Mouse (Mus musculus) embryo, embryonic 9.5 days (tissue): Measurements from ENCODE around the gene Cmtm6.

Source experiments
- DNase-seq: peaks from one replicate; pipeline ENCODE4 v3.0.0-alpha.2; 2017; ENCODE audit errors: extremely low spot score

Gene Cmtm6

DNA sequence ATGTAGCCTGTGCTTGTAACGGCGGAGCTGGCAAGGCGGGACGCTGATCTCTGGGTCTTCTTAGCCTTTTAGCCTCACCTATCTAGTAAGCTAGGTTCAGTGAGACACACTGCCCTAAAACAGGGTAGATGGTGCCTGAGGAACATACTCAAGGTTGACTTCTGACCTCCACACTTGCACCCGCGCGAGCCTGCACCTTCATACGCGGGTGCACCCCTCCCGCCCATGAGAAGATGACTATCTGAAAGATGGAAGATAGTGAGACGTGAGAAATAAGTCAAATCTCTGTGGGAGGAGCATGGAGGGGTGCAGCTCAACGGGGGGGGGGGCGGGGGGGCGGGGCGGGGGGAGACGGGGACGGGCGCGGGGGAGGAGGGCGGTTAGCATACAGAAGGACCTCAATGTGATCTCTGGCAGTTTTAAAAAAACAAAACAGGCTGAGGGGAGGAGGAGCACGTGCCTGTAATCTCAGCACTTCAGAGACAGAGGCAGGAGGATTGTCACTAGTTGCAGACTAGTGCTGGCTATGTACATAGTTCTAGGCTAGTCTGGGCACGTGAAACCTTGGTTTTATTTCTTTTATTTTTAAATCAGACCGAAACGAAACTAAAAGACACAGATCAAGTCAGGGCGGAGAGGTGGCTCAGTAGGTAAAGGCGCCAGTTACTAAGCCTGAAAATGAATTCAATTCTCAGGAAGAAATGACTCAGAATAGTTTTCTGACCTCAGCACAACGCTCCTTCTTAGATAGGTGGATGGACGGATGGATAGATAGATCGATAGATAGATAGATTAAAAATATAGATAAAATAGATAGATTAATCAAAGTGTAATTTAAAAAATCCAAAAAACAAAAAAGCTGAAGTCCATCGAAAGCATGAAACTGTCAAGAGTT, 758 bp upstream of the Cmtm6 start:
- DNase-seq = peak; percentile 13

DNA sequence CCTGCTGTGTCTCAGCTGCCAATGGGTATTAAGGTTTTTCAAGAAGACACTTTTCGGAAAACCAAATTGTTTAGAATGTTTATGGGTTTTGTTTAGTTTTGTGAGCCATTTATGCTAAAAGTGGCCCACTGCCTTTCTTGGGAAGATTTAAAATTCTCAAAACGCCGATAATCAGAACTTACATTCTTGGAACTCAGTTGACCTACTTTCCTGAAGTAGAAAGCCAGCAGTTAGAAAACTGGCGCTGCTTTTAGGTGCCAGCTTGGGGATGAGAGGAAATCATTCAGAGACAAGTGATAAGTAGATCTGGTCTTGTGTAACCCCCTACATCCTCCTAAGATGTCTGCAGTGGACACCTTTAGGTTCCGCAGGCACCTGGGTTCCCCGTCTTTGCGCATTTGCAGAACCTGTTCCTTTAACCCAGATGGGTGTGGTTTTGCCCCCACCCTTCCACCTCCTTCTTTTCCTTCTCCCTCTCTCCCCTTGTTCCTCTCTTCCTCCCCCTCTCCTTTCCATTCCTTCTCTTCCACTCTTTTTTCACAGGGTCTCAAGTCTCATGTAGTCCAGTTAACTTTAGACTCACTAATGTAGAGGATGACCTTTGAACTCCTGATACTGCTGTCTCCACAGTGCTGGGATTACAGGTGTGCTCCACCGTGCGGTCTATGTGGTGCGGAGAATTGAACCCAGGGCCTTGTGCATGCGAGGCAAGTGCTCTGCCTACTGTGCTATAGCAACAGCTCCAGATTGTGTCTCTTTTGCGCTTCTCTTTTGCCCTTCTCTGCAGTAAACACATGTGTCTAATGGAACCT, 1.2 kb downstream of the Cmtm6 start:
- no peak for DNase-seq

DNA sequence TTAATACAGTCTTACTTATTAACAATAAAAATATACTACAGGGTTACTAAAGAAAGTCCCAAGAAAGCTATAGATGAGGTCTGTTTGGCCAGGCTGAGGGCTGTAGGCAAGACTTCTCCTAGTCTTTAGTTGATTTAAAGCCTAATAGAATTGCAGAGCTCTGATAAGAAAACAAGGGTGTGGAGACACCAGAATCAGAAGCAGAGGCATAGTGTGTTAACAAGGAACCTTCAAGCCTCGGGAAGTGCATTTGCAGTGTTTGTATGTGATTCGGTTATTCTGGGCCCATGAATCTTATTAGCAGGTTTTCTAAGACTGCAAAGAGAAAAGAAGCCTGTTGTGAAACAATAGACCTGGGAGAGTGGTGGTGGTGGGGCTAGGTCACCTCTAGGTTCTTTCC, 2.3 kb downstream of the Cmtm6 start:
- DNase-seq = no peak

DNA sequence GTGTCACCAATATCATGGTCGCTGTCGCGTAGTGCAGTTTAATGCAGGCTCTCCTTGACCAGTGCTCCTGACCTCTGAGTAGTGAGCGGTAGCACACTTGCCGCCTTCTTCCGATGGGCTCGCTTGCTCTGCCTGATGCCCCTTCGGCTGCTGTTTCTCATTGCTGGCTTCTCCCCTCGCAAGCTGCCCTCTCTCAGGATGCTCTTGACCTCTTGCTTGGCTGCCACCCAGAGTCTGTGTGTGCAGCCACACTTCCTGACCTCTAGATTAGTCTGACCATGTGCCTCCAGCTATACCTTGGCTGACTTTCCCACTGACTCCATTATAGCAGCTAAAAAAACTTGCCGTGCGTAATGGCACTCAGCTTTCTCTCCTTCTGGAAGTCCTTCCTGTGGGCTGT, 5.5 kb downstream of the Cmtm6 start:
- no peak for DNase-seq

DNA sequence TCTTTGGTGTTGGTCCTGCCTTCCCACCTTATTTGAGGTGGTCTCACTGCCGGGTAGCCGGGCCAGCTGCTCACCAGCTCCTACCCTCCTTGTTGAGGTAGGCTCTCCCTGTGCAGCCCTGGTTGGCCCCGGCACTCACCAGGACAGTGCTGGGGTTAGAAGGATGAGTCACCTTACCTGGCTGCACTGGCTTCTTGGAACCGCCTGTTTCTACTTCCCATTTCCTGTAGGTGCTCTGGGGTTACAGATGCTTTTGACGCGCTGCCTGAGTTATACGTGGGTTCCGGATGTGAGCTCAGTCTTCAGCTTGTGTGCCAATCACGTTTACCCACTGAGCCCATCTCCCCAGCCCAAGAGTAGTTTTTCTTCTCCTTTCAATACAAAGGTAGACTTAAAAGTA, 9.4 kb downstream of the Cmtm6 start:
- no peak for DNase-seq

DNA sequence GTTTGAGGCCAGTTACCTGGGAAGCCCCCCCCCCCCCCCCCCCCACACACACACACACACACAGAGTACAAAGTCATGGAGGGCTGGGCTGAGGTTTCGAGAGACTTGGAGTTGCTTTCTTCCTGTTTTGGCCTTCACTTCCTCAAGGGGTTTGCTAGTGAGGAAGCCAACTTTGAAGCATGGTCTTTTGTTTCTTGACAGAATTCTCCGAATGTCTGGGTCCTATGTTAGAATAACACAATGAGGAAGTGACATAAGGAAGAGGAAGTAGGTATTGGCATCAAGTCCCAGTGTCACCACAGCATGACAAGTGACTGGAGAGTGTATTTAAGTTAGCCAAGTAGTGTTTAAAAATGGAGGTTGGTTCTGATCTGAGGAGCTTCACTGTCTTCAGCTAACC, 11.8 kb downstream of the Cmtm6 start:
- no peak for DNase-seq

DNA sequence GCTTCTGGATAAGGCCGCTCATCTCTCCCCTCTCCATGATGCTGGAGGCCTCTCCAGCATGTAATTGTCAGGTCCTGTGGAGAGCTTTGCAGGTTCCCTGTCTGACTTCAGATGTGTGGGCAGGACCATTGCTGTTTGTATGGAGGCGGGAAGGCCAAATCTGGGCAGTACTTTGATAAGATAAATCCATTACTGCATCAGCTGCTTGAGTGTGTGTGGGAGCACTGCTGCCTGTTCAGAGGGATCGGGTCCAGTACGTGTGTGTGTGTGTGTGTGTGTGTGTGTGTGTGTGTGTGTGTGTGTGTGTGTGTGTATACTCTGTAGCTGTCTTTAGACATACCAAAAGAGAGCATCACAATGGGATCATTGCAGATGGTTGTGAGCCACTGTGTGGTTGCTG, 14.2 kb downstream of the Cmtm6 start:
- no peak for DNase-seq

DNA sequence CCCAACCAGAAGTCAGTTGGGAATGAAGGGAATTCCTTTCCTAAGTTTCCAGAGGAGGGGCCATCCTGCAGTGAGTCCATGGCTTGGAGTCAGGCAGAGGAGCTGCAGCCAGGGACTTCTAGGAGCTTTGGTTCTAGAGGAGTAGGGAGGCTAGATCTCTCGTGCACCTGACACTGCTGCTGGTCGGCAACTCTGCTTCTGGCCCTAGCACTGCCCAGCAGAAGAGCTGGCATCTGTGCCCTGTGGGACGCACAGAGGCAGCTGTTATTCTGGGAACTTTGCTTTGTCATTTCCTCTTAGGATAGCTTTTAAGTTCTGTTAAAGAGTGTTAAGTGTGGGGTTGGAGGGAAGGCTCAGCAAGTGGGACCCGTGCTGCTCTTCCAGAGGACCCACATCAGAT, 14.7 kb downstream of the Cmtm6 start:
- no peak for DNase-seq

DNA sequence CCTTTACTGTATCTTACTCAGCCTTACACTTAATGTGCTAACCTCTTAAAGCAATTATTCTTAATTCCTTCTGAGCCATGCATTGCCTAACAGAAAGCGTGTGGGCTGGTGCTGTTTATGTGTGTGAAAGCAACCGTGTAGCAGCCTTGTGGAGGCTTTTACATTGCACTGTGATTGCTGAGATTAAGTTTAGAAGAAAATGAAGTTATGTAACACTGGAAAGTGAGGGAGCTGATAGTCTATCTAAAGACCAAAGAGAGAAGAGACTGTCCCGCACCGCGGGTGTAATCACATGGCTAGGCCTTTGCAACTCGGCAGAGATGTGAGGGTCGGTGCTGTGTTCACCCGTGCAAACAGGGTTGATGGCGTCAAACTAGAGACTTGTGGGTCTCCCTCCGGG, 16.1 kb downstream of the Cmtm6 start:
- no peak for DNase-seq

DNA sequence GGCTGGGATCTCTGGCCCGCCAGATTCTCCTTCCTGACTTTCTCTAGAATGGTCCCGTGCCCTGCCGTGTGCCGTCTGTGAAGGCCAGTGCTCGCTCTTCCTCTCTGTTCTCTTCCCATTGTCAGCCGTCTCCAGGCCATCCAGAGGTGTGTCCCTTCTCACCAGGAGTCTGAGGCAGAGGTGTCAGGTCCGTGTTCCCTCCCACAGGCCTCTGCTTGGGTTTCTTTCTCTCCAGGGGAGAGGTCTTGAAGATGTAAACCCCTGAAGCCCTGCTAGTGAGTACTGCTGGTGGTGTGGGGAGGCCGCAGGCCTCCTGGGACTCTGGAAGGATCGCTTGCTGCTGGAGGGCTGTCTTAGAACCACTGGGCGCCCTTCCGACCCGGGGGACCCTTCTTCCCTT, 16.6 kb downstream of the Cmtm6 start:
- DNase-seq = no peak

DNA sequence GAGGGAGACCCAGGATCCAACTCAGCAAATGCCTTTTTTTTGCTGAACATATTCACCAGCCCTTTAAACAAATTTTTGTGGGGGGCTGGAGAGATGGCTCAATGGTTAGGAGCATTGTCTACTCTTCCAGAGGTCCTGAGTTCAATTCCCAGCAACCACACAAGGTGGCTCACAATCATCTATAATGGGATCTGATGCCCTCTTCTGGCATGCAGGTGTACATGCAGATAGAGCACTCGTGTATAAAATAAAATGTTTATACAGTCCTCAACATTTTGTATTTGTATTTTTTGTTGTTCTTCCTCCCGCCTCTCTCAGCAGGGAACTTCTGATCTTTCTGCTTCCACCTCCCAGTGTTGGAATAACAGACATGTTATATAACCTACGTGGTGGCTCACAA, 20.7 kb downstream of the Cmtm6 start:
- no peak for DNase-seq

DNA sequence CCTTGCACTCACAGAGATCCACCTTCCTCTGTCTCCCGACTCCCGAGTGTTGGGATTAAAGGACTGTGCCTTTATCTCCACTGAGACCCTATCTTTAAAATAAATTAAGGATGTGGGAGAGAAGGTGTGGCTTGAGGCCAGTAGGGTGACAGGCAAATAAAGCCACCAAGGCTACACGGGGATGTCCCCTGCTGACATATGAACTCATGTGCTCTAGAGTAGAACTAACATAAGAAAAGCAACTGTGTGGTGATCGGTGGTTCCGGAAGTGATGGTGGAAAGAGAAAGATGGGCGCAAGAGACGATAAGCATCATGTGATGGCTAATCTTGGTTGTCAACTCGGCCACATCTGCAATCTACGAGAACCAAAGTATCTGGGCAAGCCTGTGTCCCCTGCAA, 21.4 kb downstream of the Cmtm6 start:
- no peak for DNase-seq

DNA sequence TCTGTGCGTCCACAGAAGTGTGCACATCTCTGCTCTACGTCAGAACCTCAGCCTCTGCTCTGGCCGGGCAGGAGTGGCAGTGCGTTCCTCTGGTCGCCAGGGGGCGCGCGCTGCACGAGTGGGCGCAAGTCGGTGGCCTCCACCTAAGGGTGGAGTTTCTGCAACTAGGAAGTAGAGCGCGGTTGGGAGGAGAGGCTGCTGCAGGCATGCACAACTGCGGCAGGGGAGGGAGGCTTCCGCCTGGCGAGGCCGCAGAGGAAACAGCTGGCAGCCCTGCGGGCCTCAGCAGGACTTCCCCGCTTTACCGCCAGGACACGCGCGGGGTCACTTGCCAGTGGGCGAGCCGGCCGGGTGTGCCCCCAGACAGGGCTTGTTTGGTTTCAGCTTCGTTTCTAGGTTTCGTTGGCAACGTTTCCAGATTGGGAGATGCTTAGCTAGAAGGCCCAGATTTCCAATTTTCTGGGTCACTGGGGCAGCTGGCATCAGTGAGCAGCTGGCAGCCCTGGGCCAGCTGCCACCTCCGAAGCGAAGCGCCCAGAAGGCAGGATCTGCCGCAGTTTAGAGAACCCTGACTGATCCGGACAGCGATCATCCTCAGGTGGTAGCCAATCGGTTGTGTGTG, 22.1 kb downstream of the Cmtm6 start:
- DNase-seq = peak; percentile 86

DNA sequence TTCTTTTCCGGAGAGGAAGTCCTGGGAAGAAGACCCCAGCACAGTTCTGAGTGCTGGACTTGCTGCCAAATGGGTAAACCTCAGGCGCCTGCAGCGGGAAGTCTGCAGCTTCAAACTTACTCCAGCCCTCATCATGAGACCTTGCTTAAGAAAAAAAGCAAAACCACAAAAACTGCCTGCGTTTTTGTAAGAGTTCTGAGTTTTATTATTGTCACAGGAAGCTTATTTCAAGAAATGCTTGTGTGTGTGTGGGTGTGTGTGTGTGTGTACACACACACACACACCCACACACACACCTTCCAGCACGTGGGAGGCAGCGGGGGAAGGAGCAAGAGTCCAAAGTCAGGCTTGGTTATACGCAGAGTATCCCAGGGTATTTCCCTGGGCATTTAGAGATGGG, 27.4 kb downstream of the Cmtm6 start:
- DNase-seq = no peak

DNA sequence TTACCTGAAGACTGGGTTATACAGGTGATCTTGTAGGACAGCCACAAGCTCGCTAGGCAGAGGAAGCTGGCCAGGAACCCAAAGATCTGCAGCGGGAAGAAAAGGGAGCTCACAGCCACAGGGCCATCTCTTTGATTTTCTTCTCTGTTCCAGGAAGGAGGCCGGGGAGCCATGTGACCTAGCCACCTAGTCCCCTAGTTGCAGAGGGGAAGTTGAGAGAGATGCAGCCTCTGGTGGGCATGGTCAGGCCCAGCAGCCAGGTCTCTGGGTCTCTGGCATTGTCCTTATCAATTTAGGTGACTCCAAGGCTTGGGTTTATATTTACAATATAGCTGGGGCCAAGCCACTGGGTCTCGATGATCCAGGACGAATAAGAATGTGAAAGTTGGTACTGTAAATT, 27.9 kb downstream of the Cmtm6 start:
- DNase-seq = no peak

DNA sequence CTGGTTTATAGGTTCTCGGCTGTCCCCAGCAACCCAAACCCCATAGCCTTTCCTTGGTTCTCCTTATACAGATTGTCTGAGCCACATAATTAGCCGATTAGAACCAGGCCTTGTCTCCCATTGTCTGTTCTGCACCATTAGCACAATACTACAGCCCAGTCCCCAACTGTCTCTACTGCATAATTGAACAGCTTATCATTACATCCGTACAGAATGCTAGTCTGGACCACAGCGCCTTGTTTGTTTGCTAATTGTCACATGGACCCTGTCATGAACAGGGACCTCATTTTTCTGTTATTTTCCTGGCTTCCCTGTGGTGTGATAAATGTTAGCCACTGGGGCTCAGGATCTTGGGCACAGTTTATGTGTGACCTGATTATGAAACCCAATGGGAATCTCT, 29.0 kb downstream of the Cmtm6 start:
- DNase-seq = no peak

DNA sequence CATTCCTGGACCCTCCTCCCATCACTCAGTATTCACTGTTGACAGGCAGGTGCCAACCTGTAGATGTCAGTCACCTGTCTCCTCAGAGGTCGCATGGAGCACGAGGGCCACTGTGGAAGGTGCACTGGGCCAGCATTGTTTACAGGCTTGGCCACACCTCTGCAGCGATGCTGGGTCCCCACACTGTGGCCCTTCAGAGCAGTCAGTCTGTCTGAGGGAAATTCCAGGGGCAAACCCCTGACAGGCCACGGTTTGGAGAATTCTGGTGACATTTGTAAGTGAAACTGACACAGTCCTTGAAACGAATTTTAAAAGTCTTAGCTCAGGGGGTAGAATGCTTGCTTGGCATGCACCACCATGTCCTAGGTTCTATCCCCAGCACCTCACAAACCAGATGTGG, 29.4 kb downstream of the Cmtm6 start:
- no peak for DNase-seq

DNA sequence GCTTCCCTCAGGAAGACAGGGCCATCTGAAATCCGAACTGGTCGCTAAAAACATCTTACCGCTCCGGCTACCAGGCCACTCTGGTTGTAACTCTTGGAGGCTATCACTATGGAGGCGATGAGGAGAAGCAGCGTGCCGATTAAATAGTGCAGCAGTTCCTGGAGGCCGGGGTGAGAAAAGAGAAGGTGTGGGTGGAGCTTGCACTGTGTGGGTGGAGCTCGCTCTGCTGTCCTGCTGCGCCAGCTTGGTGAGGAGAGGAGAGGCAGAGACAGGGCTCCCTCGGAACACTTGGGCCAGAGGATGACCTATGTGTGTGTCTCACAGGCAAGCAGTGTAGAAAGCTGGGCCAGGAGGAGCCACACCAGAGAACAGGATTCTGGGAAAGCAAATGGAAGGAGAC, 30.9 kb downstream of the Cmtm6 start:
- no peak for DNase-seq

DNA sequence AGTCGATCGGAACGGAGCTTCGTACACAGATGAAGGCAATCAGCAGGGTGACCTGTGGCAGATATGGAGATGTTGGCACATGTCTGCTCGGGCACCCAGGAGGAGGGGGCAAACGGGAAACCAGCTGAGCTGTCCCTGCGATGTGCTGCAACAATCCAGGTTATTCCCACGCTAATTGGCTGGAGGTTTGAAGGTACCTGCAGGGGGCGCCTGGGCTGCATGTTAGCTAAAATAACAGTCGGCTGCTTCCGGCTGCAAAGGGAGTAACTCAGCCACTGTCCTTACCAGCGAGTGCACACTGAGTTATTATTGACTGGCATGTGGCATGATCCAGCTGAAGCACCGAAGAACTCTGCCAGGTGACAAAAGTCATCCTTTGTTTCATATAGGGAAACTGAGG, 32.4 kb downstream of the Cmtm6 start:
- DNase-seq = peak; percentile 41

DNA sequence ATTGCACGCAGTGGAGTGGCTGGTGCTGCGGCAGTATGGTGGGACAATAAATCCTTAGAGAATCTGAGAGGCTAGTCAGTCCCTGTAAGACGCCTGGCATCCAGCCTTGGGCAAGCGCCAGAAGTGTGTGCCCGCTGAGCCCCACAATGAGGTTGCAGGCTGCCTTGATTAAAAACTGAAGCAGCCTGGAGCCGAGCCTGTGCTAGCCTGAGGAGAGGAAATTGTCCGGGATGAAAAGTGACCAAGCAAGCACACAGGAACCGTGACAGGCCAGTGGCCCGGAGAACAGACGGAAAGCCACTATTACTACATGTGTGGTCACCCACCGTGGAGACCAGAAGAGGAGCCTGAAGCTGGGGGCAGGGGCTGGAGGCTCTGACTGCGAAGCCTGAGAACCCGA, 36.1 kb downstream of the Cmtm6 start:
- DNase-seq = no peak

DNA sequence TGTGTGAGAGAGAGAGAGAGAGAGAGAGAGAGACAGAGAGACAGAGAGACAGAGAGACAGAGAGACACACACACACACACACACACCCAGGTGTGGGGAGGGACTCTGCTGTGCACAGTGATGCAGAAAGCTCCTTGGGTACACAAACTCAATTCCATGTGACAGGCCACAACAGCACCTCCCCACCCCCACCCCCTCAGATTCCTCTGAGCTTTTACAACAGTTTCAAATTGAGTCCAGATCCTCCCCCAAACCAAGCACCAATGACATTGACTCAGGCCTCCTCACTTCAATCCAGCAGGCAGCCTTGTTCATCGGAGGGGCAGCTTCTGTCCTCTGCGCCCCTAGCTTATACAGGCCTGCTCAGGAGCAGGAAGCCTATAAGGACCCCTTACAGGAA, 36.6 kb downstream of the Cmtm6 start:
- no peak for DNase-seq

DNA sequence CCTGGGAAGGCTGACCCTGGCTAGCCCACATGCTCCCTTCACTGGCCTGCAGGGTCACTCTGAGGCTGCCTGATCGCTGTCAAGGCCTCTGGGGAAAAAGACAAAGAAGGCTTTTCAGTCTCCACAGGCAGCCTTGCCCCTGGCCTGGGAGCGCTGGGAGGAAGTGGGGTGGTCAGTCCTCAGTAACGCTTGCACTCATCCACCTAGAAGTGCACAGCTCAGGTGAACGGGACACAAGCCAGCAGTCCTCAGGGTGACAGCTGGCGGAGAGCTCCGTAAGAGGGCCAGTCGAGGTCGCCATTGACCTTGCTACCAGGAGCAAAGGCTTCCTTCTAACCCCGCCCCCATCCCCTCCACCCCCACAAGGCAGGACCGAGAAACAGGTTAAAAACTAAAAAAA, 37.1 kb downstream of the Cmtm6 start:
- DNase-seq = peak; percentile 20

DNA sequence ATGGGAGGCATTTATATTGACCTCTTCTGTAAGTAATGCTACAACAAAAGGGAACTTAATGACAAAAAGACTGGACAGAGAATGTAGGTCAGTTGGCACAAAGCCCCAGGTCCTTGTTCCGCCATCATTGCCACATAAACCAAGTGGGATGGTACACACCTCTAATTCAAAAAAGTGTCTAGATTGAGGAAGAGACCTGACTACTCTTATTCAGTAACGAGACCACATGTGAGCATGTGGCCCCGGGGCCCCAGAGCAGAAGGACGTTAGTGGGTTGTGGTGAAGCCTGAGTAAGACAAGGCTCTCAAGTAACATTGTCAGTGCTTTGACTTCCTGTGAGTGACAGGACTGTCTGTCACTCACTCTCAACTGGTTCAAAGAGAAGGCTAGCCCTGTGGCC, 39.3 kb downstream of the Cmtm6 start:
- DNase-seq = no peak
